Mouse (Mus musculus) cerebellum, adult 2 months (tissue): ENCODE measurements at regions not wholly inside any gene's neighbourhood (a gene's known extent, or its start where the extent isn't known, plus 50 kb on each side); places are given as distances from the start of the nearest gene placed in this dataset.

Experiments used
- DNase-seq, 2 experiments: peaks; one replicate each; pipeline ENCODE4 v3.0.0; 2021
- H3K27ac ChIP-seq: fragments of 200-500 bp; 2 replicates; pipeline ENCODE4 v1.5.1; 2012; ENCODE audit warnings: low read length, control low read depth, inconsistent platforms; ENCODE audit not compliant: insufficient read depth
- H3K27me3 ChIP-seq: fragments of 200-500 bp; 2 replicates; pipeline ENCODE4 v1.6.1; 2012; ENCODE audit warnings: inconsistent platforms, mild to moderate bottlenecking, low read length, moderate library complexity; ENCODE audit not compliant: control insufficient read depth, insufficient read depth
- H3K4me1 ChIP-seq: fragments of 200-500 bp; 2 replicates; pipeline ENCODE4 v1.6.1; 2011; ENCODE audit warnings: low read length; ENCODE audit not compliant: control insufficient read depth, insufficient read depth
- H3K4me3 ChIP-seq: fragments of 200-500 bp; replicated peaks from 2 replicates; pipeline ENCODE3; 2011; ENCODE audit warnings: mild to moderate bottlenecking, low read depth, low read length, control low read depth; ENCODE audit not compliant: insufficient read depth
- CTCF ChIP-seq: fragments of 200-500 bp; IDR thresholded peaks from 2 replicates; pipeline ENCODE4 v1.5.1; 2011; ENCODE audit warnings: low read depth, mild to moderate bottlenecking, control low read depth, low read length, moderate library complexity, borderline replicate concordance; ENCODE audit not compliant: insufficient read depth
- POLR2A ChIP-seq: fragments of 200-500 bp; IDR thresholded peaks from 2 replicates; pipeline ENCODE4 v1.6.1; 2011; ENCODE audit warnings: low read length, control low read depth, borderline replicate concordance; ENCODE audit not compliant: insufficient read depth
- WGBS: fragments of 180-500 bp; shearing (Covaris S2); methylation state at CpG from one replicate; pipeline ENCODE4 v1.1.7; 2018; 5-methylcytosine and 5-hydroxymethylcytosine counted together

- H3K4me1 ChIP-seq, result no peaks in the 10 kb centered on the region
- TF ChIP-seq CTCF (0 out of 2 replicates have a peak, but pooled peaks have one; percentile 2), POLR2A (no peak)
- WGBS, result 32% methylated on average over 2 of the region's 2 CpGs
- H3K27me3 ChIP-seq, result no peaks in the 10 kb centered on the region
- no peak overlapping the region for H3K27ac ChIP-seq
- H3K4me3 ChIP-seq, result no peak overlapping the region
- peak in 1 of 2 experiments; percentile 23 for DNase-seq
These were observed 400.6 kb upstream of the Nova1 start for GRCm38 (mm10) chr12:47219340-47219739.

GRCm38 (mm10) chr12:47211417-47212104 is 392.8 kb upstream of the Nova1 start:
- Histone ChIP-seq H3K4me1 (no peaks in the 10 kb centered on the region), H3K27me3 (no peaks in the 10 kb centered on the region), H3K27ac (no peak overlapping the region), H3K4me3 (no peak overlapping the region)
- no peak for TF ChIP-seq POLR2A
- no peak for TF ChIP-seq CTCF
- no peak for DNase-seq
- 95% methylated on average over 4 of the region's 4 CpGs for WGBS

- Histone ChIP-seq H3K4me3 (no peak overlapping the region), H3K27ac (no peak overlapping the region), H3K4me1 (no peaks in the 10 kb centered on the region), H3K27me3 (no peaks in the 10 kb centered on the region)
- no peak for DNase-seq
- TF ChIP-seq POLR2A, result no peak
- WGBS, result 38% methylated on average over 1 of the region's 1 CpGs
These were observed 384.2 kb upstream of the Nova1 start for GRCm38 (mm10) chr12:47202936-47203335.

- Histone ChIP-seq H3K4me1 (no peaks in the 10 kb centered on the region), H3K4me3 (no peak overlapping the region), H3K27ac (no peak overlapping the region), H3K27me3 (no peaks in the 10 kb centered on the region)
- DNase-seq, result no peak
- TF ChIP-seq POLR2A, result no peak
- no peak for TF ChIP-seq CTCF
- WGBS, result 26% methylated on average over 6 of the region's 6 CpGs
These were observed 379.9 kb upstream of the Nova1 start for GRCm38 (mm10) chr12:47198609-47199008.

- Histone ChIP-seq H3K27me3 (no peaks in the 10 kb centered on the region), H3K4me1 (peaks cover 10% of the 10 kb centered on the region; the same call in 1 of the 2 replicates), H3K4me3 (no peak overlapping the region), H3K27ac (peak overlapping the region; percentile 36; the same call in 1 of the 2 replicates)
- 5% methylated on average over 8 of the region's 8 CpGs for WGBS
- TF ChIP-seq CTCF (no peak), POLR2A (no peak)
- peak; percentile 83 to 87 for DNase-seq
These were observed 346.0 kb upstream of the Nova1 start for GRCm38 (mm10) chr12:47164736-47165135.

- peak; percentile 79 to 88 for DNase-seq
- TF ChIP-seq CTCF (no peak), POLR2A (peak; percentile 61; the same call in 1 of the 2 replicates)
- H3K4me1 ChIP-seq, result peaks cover 10% of the 10 kb centered on the region; the same call in 1 of the 2 replicates
- 8% methylated on average over 15 of the region's 15 CpGs for WGBS
- no peaks in the 10 kb centered on the region for H3K27me3 ChIP-seq
- peak overlapping the region; percentile 36; the same call in 1 of the 2 replicates for H3K27ac ChIP-seq
- peak overlapping the region; percentile 46 for H3K4me3 ChIP-seq
These were observed 345.4 kb upstream of the Nova1 start for GRCm38 (mm10) chr12:47164031-47164717.

- peaks cover 10% of the 10 kb centered on the region; the same call in 1 of the 2 replicates for H3K4me1 ChIP-seq
- no peaks in the 10 kb centered on the region for H3K27me3 ChIP-seq
- DNase-seq, result peak in 1 of 2 experiments; percentile 16
- WGBS, result 27% methylated on average over 1 of the region's 1 CpGs
- TF ChIP-seq POLR2A (no peak), CTCF (no peak)
- no peak overlapping the region for H3K4me3 ChIP-seq
- peak overlapping the region; percentile 83; the same call in 1 of the 2 replicates for H3K27ac ChIP-seq
These were observed 344.4 kb upstream of the Nova1 start for GRCm38 (mm10) chr12:47163171-47163570.

- peak overlapping the region; percentile 83 for H3K27ac ChIP-seq
- peaks cover 10% of the 10 kb centered on the region; the same call in 1 of the 2 replicates for H3K4me1 ChIP-seq
- WGBS, result 7% methylated on average over 6 of the region's 6 CpGs
- DNase-seq, result peak; percentile 67 to 85
- no peaks in the 10 kb centered on the region for H3K27me3 ChIP-seq
- peak overlapping the region; percentile 33 for H3K4me3 ChIP-seq
- no peak for TF ChIP-seq POLR2A
- TF ChIP-seq CTCF, result no peak
These were observed 344.0 kb upstream of the Nova1 start for GRCm38 (mm10) chr12:47162624-47163151.
